ENCODE assay signal across 11 mouse cellular contexts in the genomic region with DNA sequence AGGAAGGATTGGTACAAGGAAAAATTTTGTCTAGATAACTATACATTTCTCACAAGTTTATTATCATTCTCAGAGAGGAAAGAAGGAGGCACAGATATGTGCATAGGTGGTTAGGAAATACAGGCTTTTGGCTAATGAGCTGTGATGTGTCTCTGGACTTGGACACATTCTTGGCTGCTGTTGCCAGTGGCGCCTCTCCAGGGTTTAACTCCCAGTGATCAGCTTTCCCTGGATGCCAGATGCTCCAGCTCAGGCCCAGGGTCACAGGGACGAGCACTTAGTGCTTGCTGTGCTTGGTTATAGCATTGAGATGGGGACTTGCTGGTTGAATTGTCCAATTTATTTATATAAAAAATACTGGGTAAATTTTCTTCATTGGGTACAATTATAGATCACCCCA.
A peak's percentile ranks its signal among the peaks of the same experiment; 100 is the strongest.
DNase-seq lines count a peak whose midpoint lies in the region; ATAC-seq lines count a peak whose summit lies in the region.
"Had no signal": no experiment of that assay in that cellular context is flagged by ENCODE, and none has a peak within 500 bp of the region (broad histone marks: within the 10 kb centered on the region; RNA-seq: fewer than 3 reads in every experiment).

No protein-coding gene starts in this region.

- intact Hi-C loops in heart, postnatal 10 days (cut with DNase I): no loop called here

- no peak overlapping the region for H3K4me3 ChIP-seq in kidney, embryonic 16.5 days (ENCODE audit: low read length)
- H3K4me3 ChIP-seq: limb, embryonic 13.5 days had no signal

- no peak overlapping the region for H3K27ac ChIP-seq in kidney, embryonic 16.5 days (ENCODE audit: low read length)
- H3K27ac ChIP-seq: kidney, postnatal 0 days; limb, embryonic 13.5 days had no signal

- H3K9me3 ChIP-seq in kidney, embryonic 16.5 days (ENCODE audit: low read length): 0 out of 2 replicates have a peak, but pooled peaks cover under 1% of the 10 kb centered on the region

- H3K9ac ChIP-seq in kidney, embryonic 16.5 days (replicated peaks; ENCODE audit: low read length): no peak overlapping the region
- H3K9ac ChIP-seq: limb, embryonic 13.5 days had no signal

- no peaks in the 10 kb centered on the region for H3K27me3 ChIP-seq in kidney, embryonic 16.5 days (ENCODE audit: insufficient read depth, low read length)
- H3K27me3 ChIP-seq: limb, embryonic 13.5 days had no signal

- DNase-seq in kidney, postnatal 4 days: peak; percentile 45 to 66
- peak; percentile 58 for DNase-seq in fibroblast of lung, adult 2 months (ENCODE audit: low read depth)
- peak; percentile 88 to 91 for DNase-seq in heart, postnatal 10 days
- DNase-seq in ovary, postnatal 36 days (ENCODE audit: low spot score): peak; percentile 22
- no peak for DNase-seq in cerebellum, postnatal 36 days
- no peak for DNase-seq in frontal cortex, adult 2 months (ENCODE audit: extremely low spot score in 1 of 2, low spot score in 1 of 2)
- DNase-seq: thymus, postnatal 36 days had no signal

- H3K4me1 ChIP-seq in kidney, embryonic 16.5 days (ENCODE audit: insufficient read depth, low read length): no peaks in the 10 kb centered on the region

- H3K36me3 ChIP-seq in kidney, embryonic 16.5 days (ENCODE audit: insufficient read depth, low read length): no peaks in the 10 kb centered on the region
- H3K36me3 ChIP-seq: limb, embryonic 13.5 days had no signal

- H3K4me2 ChIP-seq in kidney, embryonic 16.5 days (replicated peaks; ENCODE audit: low read depth, low read length): no peak overlapping the region
- H3K4me2 ChIP-seq: limb, embryonic 13.5 days; midbrain, embryonic 11.5 days had no signal

- ATAC-seq in kidney, embryonic 16.5 days (ENCODE audit: low FRiP score, low TSS enrichment): no peak

- WGBS in kidney, embryonic 16.5 days: 50% methylated on average over 2 of the region's 2 CpGs

Comparison
In these comparisons a context has a peak if more than half of its experiments do, and no peak if none do; other contexts are left out.
1. DNase-seq: peak in kidney, postnatal 4 days (2 of 2), fibroblast of lung, adult 2 months (single experiment), heart, postnatal 10 days (2 of 2) and ovary, postnatal 36 days (single experiment); none in cerebellum, postnatal 36 days (0 of 2) and frontal cortex, adult 2 months (0 of 2).